Mouse (Mus musculus) brain, embryonic 14.5 days (tissue): ENCODE results near the gene Ltbr.

Experiments
- CTCF ChIP-seq: fragments of 200-500 bp; IDR thresholded peaks from 2 replicates; pipeline ENCODE4 v1.5.1; 2012; ENCODE audit warnings: inconsistent platforms, mild to moderate bottlenecking, moderate library complexity, borderline replicate concordance; ENCODE audit not compliant: insufficient read depth, insufficient read length; ENCODE audit errors: extremely low read depth
- POLR2A ChIP-seq: fragments of 200-500 bp; IDR thresholded peaks from 2 replicates; pipeline ENCODE4 v1.6.1; 2012; ENCODE audit warnings: mild to moderate bottlenecking, inconsistent platforms, borderline replicate concordance; ENCODE audit not compliant: poor library complexity, insufficient read depth, insufficient read length, severe bottlenecking; ENCODE audit errors: extremely low read depth

DNA sequence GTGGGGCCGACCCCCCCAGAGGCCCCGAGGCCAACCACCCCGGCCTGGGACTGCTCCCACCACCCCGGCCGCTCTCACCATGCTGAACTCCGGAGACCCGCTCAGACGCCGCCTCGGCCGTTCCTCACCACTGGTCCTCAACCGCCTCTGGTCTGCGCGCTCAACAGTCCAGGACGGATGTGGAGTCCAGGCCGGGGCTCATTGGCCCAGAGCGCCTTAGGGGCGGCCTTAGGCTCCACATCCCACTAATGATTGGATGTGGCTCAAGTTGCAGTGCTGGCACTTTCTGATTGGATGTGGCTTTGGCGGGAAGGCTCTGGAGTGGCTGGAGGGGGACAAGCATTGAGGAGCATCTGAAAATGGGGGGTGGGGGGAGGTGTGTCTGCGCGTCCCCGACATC is 27.8 kb downstream of the Ltbr start, which contains the start of gene Tuba3a:
- TF ChIP-seq POLR2A, result no peak
- no peak for TF ChIP-seq CTCF
